Mouse (Mus musculus): Measurements from ENCODE around the gene Heyl. TPM values are rescaled to one million over a fixed set of nuclear protein-coding genes. Genes with fewer than 3 reads are reported as not detected.

Heyl gene
- polyA plus RNA-seq, 1 experiment, result 0.61 TPM

- H3K79me2 ChIP-seq (ENCODE audit: control insufficient read depth, insufficient read depth), result no peaks in the 10 kb centered on the region
- no peaks in the 10 kb centered on the region for H3K27me3 ChIP-seq (ENCODE audit: control insufficient read depth, insufficient read depth, insufficient read length)
- H3K4me3 ChIP-seq (ENCODE audit: insufficient read depth, poor library complexity, severe bottlenecking), result no peak overlapping the region
- no peak for TF ChIP-seq MYOD1 (IDR thresholded peaks at IDR 0.05; ENCODE audit: control insufficient read depth, insufficient read length, low read depth)
- TF ChIP-seq USF1 (IDR thresholded peaks at IDR 0.05; ENCODE audit: low read depth), result no peak
- no peak for TF ChIP-seq CEBPB (IDR thresholded peaks at IDR 0.05; ENCODE audit: low read depth)
- no peak for TF ChIP-seq MYOG (IDR thresholded peaks at IDR 0.05; ENCODE audit: control insufficient read depth, extremely low read depth, insufficient read length)
- TF ChIP-seq CTCF (IDR thresholded peaks at IDR 0.05; ENCODE audit: control insufficient read depth, insufficient read depth, insufficient read length), result no peak
- TF ChIP-seq FOSL1 (IDR thresholded peaks at IDR 0.05; ENCODE audit: insufficient read depth, low read length, poor library complexity, severe bottlenecking), result no peak
- TF ChIP-seq MAX (IDR thresholded peaks at IDR 0.05), result no peak
- no peaks in the 10 kb centered on the region for H3K79me3 ChIP-seq (ENCODE audit: low read depth)
- H3ac ChIP-seq (ENCODE audit: control insufficient read depth, insufficient read length, low read depth), result no peak overlapping the region
- no peaks in the 10 kb centered on the region for H3K36me3 ChIP-seq (ENCODE audit: control insufficient read depth, insufficient read depth)
Observed at GRCm38 (mm10) chr4:123235835-123236430, 2.6 kb downstream of the Heyl start.

DNA sequence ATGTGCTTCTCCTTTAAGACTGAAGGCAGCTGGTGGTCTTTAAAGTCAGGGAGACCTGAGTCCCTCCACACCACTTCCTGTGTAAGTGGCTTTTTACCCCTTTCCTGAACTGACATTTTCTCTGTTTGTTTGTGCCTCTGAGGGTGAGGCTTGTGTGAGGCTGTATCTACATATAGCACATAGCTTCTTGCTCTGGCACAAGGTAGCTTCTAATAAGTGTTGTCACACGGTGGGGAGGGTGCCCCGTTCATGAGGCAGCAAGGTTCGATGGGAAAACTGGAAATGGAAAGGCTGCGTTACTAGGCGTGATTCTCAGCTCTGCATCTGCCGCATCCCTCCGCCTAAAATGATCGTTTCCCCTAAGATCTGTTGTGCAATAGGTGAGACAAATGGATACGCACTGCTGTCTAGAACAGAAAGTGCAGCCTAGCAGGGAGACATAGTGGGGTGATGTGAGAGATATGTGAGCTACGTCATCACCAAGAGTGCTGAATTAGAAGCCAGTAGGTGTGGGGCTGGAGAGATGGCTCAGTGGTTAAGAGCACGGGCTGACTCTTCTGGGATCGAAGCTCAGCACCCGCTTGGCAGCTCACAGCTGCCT lies 3.2 kb downstream of the Heyl start:
- Histone ChIP-seq H3K79me2 (ENCODE audit: control insufficient read depth, insufficient read depth) (no peaks in the 10 kb centered on the region), H3K79me3 (ENCODE audit: low read depth) (no peaks in the 10 kb centered on the region), H3K27me3 (ENCODE audit: control insufficient read depth, insufficient read depth, insufficient read length) (no peaks in the 10 kb centered on the region), H3K36me3 (ENCODE audit: control insufficient read depth, insufficient read depth) (no peaks in the 10 kb centered on the region), H3ac (ENCODE audit: control insufficient read depth, insufficient read length, low read depth) (no peak overlapping the region), H3K4me3 (ENCODE audit: insufficient read depth, poor library complexity, severe bottlenecking) (no peak overlapping the region)
- TF ChIP-seq CTCF (IDR thresholded peaks at IDR 0.05; ENCODE audit: control insufficient read depth, insufficient read depth, insufficient read length), result no peak
- no peak for TF ChIP-seq MAX (IDR thresholded peaks at IDR 0.05)
- TF ChIP-seq MYOG (IDR thresholded peaks at IDR 0.05; ENCODE audit: control insufficient read depth, extremely low read depth, insufficient read length), result no peak
- TF ChIP-seq FOSL1 (IDR thresholded peaks at IDR 0.05; ENCODE audit: insufficient read depth, low read length, poor library complexity, severe bottlenecking), result no peak
- TF ChIP-seq MYOD1 (IDR thresholded peaks at IDR 0.05; ENCODE audit: control insufficient read depth, insufficient read length, low read depth), result no peak
- TF ChIP-seq USF1 (IDR thresholded peaks at IDR 0.05; ENCODE audit: low read depth), result no peak
- TF ChIP-seq CEBPB (IDR thresholded peaks at IDR 0.05; ENCODE audit: low read depth), result no peak

GRCm38 (mm10) chr4:123237386-123238266 lies 4.3 kb downstream of the Heyl start:
- no peaks in the 10 kb centered on the region for H3K79me3 ChIP-seq (ENCODE audit: low read depth)
- no peaks in the 10 kb centered on the region for H3K27me3 ChIP-seq (ENCODE audit: control insufficient read depth, insufficient read depth, insufficient read length)
- H3K79me2 ChIP-seq (ENCODE audit: control insufficient read depth, insufficient read depth), result no peaks in the 10 kb centered on the region
- no peak overlapping the region for H3K4me3 ChIP-seq (ENCODE audit: insufficient read depth, poor library complexity, severe bottlenecking)
- TF ChIP-seq CTCF (IDR thresholded peaks at IDR 0.05; ENCODE audit: control insufficient read depth, insufficient read depth, insufficient read length), result no peak
- TF ChIP-seq CEBPB (IDR thresholded peaks at IDR 0.05; ENCODE audit: low read depth), result no peak
- no peak for TF ChIP-seq MYOG (IDR thresholded peaks at IDR 0.05; ENCODE audit: control insufficient read depth, extremely low read depth, insufficient read length)
- TF ChIP-seq MAX (IDR thresholded peaks at IDR 0.05), result no peak
- no peak for TF ChIP-seq FOSL1 (IDR thresholded peaks at IDR 0.05; ENCODE audit: insufficient read depth, low read length, poor library complexity, severe bottlenecking)
- TF ChIP-seq MYOD1 (IDR thresholded peaks at IDR 0.05; ENCODE audit: control insufficient read depth, insufficient read length, low read depth), result no peak
- no peak for TF ChIP-seq USF1 (IDR thresholded peaks at IDR 0.05; ENCODE audit: low read depth)
- no peaks in the 10 kb centered on the region for H3K36me3 ChIP-seq (ENCODE audit: control insufficient read depth, insufficient read depth)
- H3ac ChIP-seq (ENCODE audit: control insufficient read depth, insufficient read length, low read depth), result no peak overlapping the region

DNA sequence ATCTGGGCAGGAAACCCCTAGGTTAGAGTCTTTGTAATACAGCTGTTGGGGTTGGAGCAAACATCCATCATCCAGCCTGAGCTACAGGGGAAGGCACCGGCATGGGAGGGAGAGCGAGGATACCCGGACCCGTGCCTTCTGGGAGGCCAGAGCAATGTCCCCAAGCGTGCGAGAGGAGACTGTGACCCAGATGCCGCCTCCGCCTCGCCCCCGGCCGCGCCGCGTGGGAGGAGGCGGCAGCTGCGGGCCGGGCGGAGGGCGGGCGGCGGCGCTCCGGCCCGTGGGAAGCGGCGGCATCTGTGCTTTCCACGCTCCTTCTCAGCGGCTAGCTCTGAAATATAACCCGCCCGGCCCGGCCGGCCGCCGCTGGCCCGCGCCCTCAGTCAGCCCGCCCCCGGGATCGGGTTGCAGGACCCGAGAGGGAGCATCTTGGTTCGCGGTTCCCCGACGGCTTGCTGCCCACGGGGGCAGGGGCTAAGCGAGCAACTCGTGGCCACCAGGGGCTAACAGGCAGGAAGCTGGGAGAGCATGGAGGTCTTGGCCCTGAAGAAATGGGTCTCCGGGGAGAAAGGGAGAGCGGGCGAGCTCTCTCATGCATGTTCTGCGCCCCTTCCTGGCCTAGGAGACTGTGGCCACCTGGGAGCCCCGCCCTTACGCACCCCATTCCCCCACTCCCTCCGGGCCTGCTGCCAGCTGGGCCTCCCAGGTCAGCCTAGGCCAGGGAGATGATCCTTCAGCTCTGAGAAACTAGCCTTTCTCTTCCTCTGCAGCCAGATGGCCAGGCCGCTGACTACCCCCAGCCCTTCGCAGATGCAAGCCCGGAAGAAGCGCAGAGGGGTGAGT lies 6.2 kb downstream of the Heyl start:
- no peaks in the 10 kb centered on the region for H3K27me3 ChIP-seq (ENCODE audit: control insufficient read depth, insufficient read depth, insufficient read length)
- peak overlapping the region; percentile 13 for H3ac ChIP-seq (ENCODE audit: control insufficient read depth, insufficient read length, low read depth)

GRCm38 (mm10) chr4:123246221-123246620 lies 12.9 kb downstream of the Heyl start:
- no peaks in the 10 kb centered on the region for H3K79me2 ChIP-seq (ENCODE audit: control insufficient read depth, insufficient read depth)
- no peaks in the 10 kb centered on the region for H3K79me3 ChIP-seq (ENCODE audit: low read depth)
- H3K4me3 ChIP-seq (ENCODE audit: insufficient read depth, poor library complexity, severe bottlenecking), result no peak overlapping the region
- H3K36me3 ChIP-seq (ENCODE audit: control insufficient read depth, insufficient read depth), result no peaks in the 10 kb centered on the region
- no peak overlapping the region for H3ac ChIP-seq (ENCODE audit: control insufficient read depth, insufficient read length, low read depth)
- TF ChIP-seq CEBPB (IDR thresholded peaks at IDR 0.05; ENCODE audit: low read depth) (no peak), USF1 (IDR thresholded peaks at IDR 0.05; ENCODE audit: low read depth) (no peak), CTCF (IDR thresholded peaks at IDR 0.05; ENCODE audit: control insufficient read depth, insufficient read depth, insufficient read length) (no peak), MYOD1 (IDR thresholded peaks at IDR 0.05; ENCODE audit: control insufficient read depth, insufficient read length, low read depth) (no peak), FOSL1 (IDR thresholded peaks at IDR 0.05; ENCODE audit: insufficient read depth, low read length, poor library complexity, severe bottlenecking) (no peak)
- H3K27me3 ChIP-seq (ENCODE audit: control insufficient read depth, insufficient read depth, insufficient read length), result no peaks in the 10 kb centered on the region

More for the DNA sequence above, 6.2 kb downstream of the Heyl start:
- TF ChIP-seq MYOG (IDR thresholded peaks at IDR 0.05; ENCODE audit: control insufficient read depth, extremely low read depth, insufficient read length) (no peak), CTCF (IDR thresholded peaks at IDR 0.05; ENCODE audit: control insufficient read depth, insufficient read depth, insufficient read length) (no peak), CEBPB (IDR thresholded peaks at IDR 0.05; ENCODE audit: low read depth) (no peak), FOSL1 (IDR thresholded peaks at IDR 0.05; ENCODE audit: insufficient read depth, low read length, poor library complexity, severe bottlenecking) (no peak), MAX (IDR thresholded peaks at IDR 0.05) (no peak), USF1 (IDR thresholded peaks at IDR 0.05; ENCODE audit: low read depth) (no peak), MYOD1 (IDR thresholded peaks at IDR 0.05; ENCODE audit: control insufficient read depth, insufficient read length, low read depth) (no peak)
- no peaks in the 10 kb centered on the region for H3K36me3 ChIP-seq (ENCODE audit: control insufficient read depth, insufficient read depth)
- no peaks in the 10 kb centered on the region for H3K79me3 ChIP-seq (ENCODE audit: low read depth)
- H3K79me2 ChIP-seq (ENCODE audit: control insufficient read depth, insufficient read depth), result no peaks in the 10 kb centered on the region
- no peak overlapping the region for H3K4me3 ChIP-seq (ENCODE audit: insufficient read depth, poor library complexity, severe bottlenecking)
